Mouse (Mus musculus) kidney, postnatal 25 days (tissue): Measurements from ENCODE around the gene Yy1.

Experiments
- DNase-seq, 2 experiments: peaks; one replicate each; pipeline ENCODE4 v3.0.0; 2021; ENCODE audit warnings: mixed read lengths in 2 of 2

Gene Yy1

DNA sequence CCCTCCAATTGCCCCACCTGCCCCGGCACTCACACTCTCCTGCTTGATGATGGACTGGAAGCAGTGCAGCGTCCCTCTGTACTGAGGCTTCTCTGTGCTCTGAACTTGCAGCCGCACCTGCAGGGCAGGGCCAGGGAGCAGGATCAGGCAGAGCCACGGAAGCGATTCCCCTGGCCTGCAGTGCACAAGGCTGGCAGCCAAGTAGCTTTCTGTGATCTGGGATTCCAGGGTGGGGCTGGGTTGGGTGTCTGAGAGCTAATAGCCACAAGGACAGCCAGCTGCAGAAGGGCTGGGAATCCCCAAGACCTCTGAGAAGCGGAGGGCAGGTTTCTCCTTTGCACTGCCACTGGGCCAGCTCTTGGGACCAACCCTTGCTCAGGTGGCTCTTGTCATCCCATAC, 34.9 kb downstream of the Yy1 start:
- DNase-seq, result no peak

- peak in 1 of 2 experiments; percentile 61 for DNase-seq
Observed at GRCm38 (mm10) chr12:108829636-108830035, 36.9 kb downstream of the Yy1 start.

- DNase-seq, result peak in 1 of 2 experiments; percentile 18
Observed at GRCm38 (mm10) chr12:108830358-108830757, 37.6 kb downstream of the Yy1 start.

DNA sequence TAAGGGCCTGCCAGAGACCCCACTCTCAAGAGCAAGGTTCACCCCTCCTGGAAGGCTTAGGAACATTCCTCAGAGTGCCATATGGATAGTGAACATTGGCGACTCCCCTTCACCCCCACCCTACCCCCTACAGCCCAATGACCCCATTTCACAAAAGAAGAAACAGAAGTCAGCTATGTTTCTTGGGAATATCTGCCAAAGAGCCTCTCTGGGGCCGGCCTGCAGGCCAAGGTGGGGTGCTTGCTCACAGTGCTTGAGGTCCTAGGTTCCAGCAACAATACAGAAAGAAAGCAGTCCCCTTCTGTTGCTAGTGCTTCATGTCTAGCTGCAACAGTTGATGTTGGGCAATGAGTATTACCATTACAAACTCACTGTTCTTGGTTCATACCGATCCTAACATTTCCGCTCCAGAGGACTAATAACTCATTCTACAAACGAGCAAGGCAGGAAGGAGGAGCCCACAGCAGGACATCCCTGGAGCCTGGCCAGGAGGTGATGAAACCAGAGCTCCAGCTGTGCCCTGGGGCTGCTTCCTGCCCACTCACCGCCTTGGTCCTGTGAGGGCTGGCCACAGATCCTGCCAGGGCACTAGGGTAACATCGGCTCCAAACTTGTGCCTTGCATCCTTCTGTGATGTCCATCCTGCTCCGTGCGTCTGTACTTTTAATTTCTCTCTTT, 39.3 kb downstream of the Yy1 start:
- DNase-seq, result peak; percentile 87 to 90

GRCm38 (mm10) chr12:108832851-108833250, 40.1 kb downstream of the Yy1 start:
- DNase-seq, result peak; percentile 50 to 57

DNA sequence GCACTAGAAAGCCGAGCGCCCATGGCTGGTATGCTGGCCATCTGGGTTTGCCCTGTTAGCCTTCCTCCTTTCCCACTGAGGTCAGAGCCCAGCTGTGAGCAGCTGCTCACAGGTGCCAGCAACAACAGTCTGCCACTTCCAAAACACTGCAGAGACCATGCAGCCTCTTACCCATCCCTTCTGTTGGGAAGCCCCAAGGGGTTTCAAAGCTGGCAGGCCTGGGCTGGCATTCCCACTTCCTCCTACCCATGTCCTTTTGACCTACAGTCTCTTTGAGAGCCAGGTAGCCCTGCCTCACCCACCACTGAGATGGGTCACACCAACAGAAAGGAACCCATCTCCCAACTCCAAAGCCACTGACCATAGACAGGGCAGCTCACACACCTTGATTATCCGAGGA, 40.6 kb downstream of the Yy1 start:
- peak in 1 of 2 experiments; percentile 28 for DNase-seq

GRCm38 (mm10) chr12:108834337-108834736, 41.6 kb downstream of the Yy1 start:
- DNase-seq, result peak in 1 of 2 experiments; percentile 30

- DNase-seq, result peak in 1 of 2 experiments; percentile 34
Observed at GRCm38 (mm10) chr12:108834786-108835185, 42.0 kb downstream of the Yy1 start.

DNA sequence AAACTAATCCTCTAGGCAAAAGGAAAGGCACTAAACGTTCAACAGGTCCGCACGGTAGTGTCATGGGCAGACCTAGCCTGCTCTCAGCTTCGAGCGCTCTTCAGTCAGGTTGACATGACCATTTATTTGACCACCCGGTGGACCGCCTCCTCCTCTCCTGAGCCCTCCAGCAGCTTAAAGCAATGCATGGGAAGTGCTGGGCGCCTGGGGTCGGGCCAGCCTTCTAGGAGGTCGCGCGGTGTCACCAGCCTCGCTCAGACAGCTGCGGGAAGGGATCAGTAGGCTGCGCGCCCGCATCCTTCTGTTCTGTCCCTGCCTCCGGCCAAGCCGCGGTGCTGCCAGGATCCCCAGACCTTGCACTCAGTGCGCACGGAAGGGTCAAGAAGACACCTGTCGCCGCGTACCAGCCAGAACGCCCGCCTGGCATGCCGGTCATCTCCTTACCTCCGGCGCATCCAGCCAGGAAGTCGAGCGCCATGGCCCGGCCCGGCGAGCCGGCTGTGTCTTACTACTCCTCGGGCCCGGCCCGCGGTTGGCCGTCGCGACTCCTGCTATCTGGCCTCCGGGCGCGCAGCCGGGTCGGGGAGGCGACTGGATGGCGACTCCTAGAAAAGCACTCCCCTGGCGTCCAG, 42.6 kb downstream of the Yy1 start:
- DNase-seq, result no peak

GRCm38 (mm10) chr12:108835840-108836409, 43.2 kb downstream of the Yy1 start, which contains the start of the genes Slc25a29 and Slc25a47:
TSS of gene Slc25a29 (minus strand) at chr12:108835883.
TSS of gene Slc25a47 (plus strand) at chr12:108836046.
- peak; percentile 96 to 99 for DNase-seq

DNA sequence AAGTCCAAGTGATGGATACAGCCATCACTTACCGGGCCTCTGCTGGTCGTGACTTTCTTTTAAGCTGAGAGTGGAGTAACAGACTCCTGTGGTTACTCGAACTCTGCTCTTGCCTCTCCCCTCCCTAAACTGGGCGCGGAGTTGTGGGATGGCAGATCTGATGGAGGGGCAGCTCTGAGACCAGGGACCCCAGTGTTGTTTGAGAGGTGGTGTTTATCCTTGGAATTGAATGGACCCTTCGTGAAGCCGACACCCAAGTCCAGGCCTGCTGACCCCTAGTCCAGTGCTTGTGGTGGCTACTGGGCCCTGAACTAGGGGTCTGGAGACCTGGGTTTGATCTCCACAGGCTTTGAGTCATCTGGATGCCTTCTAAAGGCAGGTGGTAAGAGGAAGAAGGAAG, 43.9 kb downstream of the Yy1 start:
- DNase-seq, result peak in 1 of 2 experiments; percentile 30

GRCm38 (mm10) chr12:108841181-108841580, 48.4 kb downstream of the Yy1 start:
- DNase-seq, result peak; percentile 53 to 80

- no peak for DNase-seq
Observed at GRCm38 (mm10) chr12:108842663-108843062, 49.9 kb downstream of the Yy1 start.

- peak in 1 of 2 experiments; percentile 54 for DNase-seq
Observed at GRCm38 (mm10) chr12:108848033-108848432, 55.3 kb downstream of the Yy1 start.

GRCm38 (mm10) chr12:108849488-108850022, 56.8 kb downstream of the Yy1 start:
- no peak for DNase-seq

DNA sequence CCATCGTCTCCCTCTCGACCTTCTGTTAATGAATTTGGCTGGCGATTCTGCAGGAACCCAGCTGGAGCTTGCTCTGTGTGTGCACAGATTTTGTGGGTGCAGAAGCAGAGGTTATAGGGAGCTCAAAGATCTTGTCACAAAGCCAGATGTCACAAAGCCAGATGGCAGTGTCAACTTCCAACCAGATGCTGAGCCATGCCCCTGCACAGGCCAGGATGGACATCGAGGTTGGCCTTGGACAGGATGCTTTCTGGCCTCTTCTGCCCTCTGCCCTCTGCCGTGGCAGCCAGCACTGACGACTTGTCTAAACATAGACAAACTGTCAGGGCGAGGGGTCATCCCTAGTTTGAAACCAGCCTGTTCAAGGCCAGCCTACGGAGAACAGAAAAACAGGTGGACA, 57.4 kb downstream of the Yy1 start:
- peak; percentile 39 to 62 for DNase-seq

GRCm38 (mm10) chr12:108850886-108851285, 58.1 kb downstream of the Yy1 start:
- no peak for DNase-seq

DNA sequence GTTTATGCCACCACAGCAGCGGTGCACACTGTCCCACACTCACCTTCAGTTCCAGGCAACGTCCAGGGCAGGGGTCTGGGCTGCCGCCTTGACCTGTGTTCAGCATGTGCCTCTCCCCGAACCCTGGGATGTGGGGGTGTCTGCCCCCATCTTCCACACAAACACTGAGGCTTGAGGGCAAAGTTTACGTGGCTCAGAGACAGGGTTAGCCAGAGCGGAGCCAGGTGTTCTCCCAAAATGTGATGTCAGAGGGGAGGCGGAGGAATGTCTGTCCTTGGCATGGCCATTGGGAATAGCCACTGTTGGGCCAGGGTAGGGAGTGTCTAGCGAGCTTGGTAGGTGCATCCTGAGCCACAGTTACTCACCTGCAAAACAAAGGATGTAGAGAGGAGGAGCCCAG, 60.0 kb downstream of the Yy1 start:
- no peak for DNase-seq

DNA sequence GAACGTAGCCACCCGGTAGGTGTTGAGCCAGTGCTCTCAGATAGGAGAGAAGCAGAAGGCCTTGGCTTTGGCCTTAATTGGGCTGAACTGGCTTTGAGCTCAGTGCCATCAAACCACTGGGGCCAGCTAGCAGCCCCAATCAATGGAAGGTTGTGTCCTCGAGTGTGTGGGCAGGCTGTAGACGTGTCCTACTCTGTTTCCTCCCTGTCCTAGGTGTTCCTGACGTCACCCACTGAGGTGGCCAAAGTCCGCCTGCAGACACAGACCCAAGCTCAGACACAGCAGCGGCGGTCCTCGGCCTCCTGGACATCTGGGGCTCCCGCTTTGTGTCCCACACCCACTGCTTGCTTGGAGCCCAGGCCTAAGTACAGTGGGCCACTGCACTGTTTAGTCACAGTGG, 62.3 kb downstream of the Yy1 start:
- no peak for DNase-seq

GRCm38 (mm10) chr12:108856186-108856585, 63.4 kb downstream of the Yy1 start:
- DNase-seq, result no peak

DNA sequence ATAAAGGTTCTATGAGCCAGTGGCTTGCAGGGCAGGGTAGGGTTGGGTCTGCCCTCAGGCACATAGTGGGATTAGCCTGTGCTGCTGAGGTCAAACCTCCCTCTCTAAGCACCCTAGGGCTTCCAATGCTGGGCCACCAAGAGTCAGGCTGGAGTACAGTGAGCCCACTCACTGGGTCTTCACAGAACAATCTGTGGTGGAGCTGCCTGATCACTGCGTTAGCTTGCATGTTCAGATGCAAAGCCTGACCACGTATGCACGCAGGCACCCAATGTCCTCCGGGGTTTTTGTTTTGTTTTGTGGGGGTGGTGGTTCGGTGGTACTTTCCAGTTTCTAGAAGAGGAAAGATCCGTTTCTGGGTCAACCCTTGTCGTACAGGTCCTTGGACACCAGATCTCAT, 64.3 kb downstream of the Yy1 start:
- DNase-seq, result no peak

- DNase-seq, result peak; percentile 36 to 60
Observed at GRCm38 (mm10) chr12:108857589-108858184, 64.9 kb downstream of the Yy1 start.

DNA sequence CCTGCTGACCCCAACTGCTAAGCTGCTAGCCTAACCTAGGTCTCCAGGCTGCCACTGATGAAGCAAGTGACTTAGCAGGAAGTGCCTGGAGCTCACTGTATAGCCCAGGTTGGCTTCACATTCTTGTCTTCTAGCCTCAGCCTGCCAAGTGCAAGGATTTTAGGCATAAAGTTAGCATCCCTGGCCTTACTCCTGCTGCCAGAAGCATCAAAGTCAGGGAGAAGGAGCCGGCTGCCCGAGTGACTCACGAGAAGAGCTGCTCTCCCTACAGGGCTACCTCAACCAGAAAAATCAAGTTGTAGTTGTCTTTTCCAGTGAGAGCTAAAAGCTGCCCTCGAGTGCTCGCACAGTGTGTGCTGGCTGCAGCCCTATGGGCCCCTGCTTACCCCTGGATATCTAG, 65.7 kb downstream of the Yy1 start:
- DNase-seq, result no peak
